Mouse (Mus musculus): Measurements from ENCODE around the gene Rrh.

GRCm38 (mm10) chr3:129797341-129797740, 25.0 kb downstream of the Rrh start:
- TF ChIP-seq POLR2A (IDR thresholded peaks at IDR 0.05; ENCODE audit: borderline replicate concordance, extremely low read depth, insufficient read depth, insufficient read length, poor library complexity, severe bottlenecking) (no peak), CTCF (IDR thresholded peaks at IDR 0.05; ENCODE audit: borderline replicate concordance, extremely low read depth, insufficient read depth, insufficient read length) (no peak)

All from brain, embryonic 14.5 days (tissue).